Mouse (Mus musculus): ENCODE data around the gene Tmem119. TPM values are rescaled to one million over a fixed set of nuclear protein-coding genes. Genes with fewer than 3 reads are reported as not detected.

Gene Tmem119
- polyA plus RNA-seq, 1 experiment = 0.05 TPM

DNA sequence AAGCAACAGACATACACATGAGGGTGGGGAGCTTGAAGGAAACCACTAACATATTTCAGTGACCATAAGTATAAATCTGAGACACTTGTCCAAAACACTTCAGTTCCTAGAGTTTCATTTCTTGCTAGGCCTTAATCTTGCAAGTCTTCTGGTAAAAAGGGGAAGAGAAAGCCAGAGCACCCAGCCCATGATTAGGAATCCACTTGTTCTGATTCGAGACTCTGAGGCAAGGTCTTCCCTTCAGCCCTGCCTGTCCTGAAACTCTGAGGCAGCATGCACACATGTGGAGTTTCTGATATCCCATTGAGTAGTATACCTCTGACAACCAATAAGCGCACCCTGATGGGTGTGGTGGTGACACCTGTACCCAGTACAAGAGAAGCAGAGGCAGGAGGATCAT lies 38.7 kb downstream of the Tmem119 start:
- no peak for TF ChIP-seq GATA1 (IDR thresholded peaks at IDR 0.05; ENCODE audit: low read length)

- TF ChIP-seq GATA1 (IDR thresholded peaks at IDR 0.05; ENCODE audit: low read length) = no peak
Measured at GRCm38 (mm10) chr5:113755347-113756030, 44.8 kb downstream of the Tmem119 start.

DNA sequence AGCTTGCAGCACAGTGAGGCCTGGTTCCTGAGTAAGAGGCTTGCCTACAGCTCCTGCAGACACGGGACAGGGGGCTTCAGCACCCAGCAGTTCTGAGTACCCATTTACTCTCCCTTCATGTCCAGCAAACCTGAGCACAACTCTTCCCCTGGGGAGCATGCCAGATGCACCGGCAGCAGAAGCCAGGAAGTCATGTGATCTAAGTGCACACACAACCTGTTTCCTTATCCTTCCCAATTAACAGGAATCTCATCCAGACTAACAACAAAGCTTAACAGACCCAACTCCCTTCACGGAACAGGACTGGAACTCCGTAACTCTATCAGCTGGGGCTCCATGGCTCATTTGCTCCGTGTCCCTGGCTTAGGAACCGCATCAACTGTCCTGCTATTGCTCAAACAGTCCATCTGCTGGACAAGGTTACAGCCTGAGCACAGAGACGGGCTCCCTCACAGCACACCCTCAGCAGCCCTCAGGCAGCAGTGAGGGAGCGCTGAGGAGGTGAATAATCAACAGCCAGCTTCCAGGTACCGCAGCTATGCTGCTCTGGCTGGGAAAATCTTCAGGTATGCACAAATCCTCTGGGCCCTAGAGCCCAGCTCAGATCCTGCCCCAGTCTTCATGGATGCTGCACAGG lies 48.7 kb downstream of the Tmem119 start:
- no peak for TF ChIP-seq GATA1 (IDR thresholded peaks at IDR 0.05; ENCODE audit: low read length)

DNA sequence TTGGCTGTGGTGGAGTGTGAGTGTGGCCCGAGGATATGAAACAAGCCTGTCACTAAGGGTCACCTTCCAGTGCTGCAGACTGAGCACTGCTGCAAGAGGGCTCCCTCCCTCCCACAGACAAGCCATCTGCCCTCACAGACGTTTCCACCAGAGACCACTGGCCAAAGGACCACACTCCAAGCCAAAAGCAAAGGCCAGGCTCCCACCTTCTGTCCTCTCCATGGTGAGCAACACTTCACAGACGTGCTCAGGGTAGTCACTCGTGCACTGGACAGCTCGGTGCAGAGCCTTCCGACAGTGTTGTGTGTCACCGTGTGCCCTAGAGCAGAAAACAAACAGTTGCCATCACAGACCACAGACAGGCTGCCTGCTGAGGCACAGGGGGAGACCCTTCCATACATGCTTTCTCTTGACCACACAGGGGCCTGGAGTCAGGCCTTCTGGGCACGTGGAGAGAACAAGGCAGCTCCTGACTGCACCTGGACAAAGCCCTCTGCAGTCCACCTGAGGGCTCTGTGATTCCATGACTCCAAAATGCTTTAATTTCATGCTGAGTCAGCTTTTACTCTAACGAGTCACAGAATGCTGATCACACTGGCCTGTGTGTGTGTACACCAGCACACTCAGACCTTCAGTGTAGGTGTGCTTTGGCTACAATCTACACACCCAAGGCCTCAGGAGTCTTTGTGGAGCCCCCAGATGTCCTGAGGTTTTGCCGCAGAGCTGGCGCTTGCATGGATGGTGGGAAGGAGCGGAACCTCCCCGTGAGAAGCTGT lies 51.6 kb downstream of the Tmem119 start:
- TF ChIP-seq GATA1 (IDR thresholded peaks at IDR 0.05; ENCODE audit: low read length) = no peak

- TF ChIP-seq GATA1 (IDR thresholded peaks at IDR 0.05; ENCODE audit: low read length) = no peak
Measured at GRCm38 (mm10) chr5:113747629-113748028, 52.7 kb downstream of the Tmem119 start.

Other genes starting within 250 kb of the Tmem119 start
- gene Cmklr1, start 150.1 kb downstream of the Tmem119 start, polyA plus RNA-seq (2012) = not detected in 2 replicates
- not detected in 2 replicates for gene 1700069L16Rik, start 75.7 kb downstream of the Tmem119 start, polyA plus RNA-seq (2012)
- gene Ficd, start 64.7 kb downstream of the Tmem119 start, polyA plus RNA-seq (2012) = 1.9 and 2.3 TPM in 2 replicates
- 47.6 and 50.0 TPM in 2 replicates for gene Sart3, start 28.0 kb downstream of the Tmem119 start, polyA plus RNA-seq (2012)
- gene Iscu, start 27.8 kb downstream of the Tmem119 start, polyA plus RNA-seq (2012) = 65.6 and 75.1 TPM in 2 replicates
- 40.3 and 52.4 TPM in 2 replicates for gene Selplg, start 32.1 kb upstream of the Tmem119 start, polyA plus RNA-seq (2012)
- 72.9 and 83.3 TPM in 2 replicates for gene Coro1c, start 108.2 kb upstream of the Tmem119 start, polyA plus RNA-seq (2012)
- 13.1 and 16.5 TPM in 2 replicates for gene Ssh1, start 193.4 kb upstream of the Tmem119 start, polyA plus RNA-seq (2012)
- gene Dao, start 203.2 kb upstream of the Tmem119 start, polyA plus RNA-seq (2012) = not detected in 2 replicates